Mouse (Mus musculus) embryonic facial prominence, embryonic 13.5 days (tissue): ENCODE data around the gene Ttc7. TPM values are rescaled to one million over a fixed set of nuclear protein-coding genes. Genes with fewer than 3 reads are reported as not detected.
A peak's percentile ranks its signal among the peaks of the same experiment; 100 is the strongest.

ENCODE experiments used
- ATAC-seq: fragments of 200-750 bp; cut with Nextera tagmentation; 2 replicates; pipeline ENCODE4 v1.8.0; 2017; ENCODE audit warnings: low read depth; ENCODE audit not compliant: insufficient number of reproducible peaks, insufficient read depth, low FRiP score, low TSS enrichment
- H3K27ac ChIP-seq: fragments of 300-500 bp; sonication (generic); 2 replicates; pipeline ENCODE4 v1.5.1; 2015; ENCODE audit warnings: moderate library complexity, mild to moderate bottlenecking, inconsistent platforms
- H3K27me3 ChIP-seq: fragments of 300-500 bp; sonication (generic); 2 replicates; pipeline ENCODE4 v1.6.1; 2015; ENCODE audit warnings: mild to moderate bottlenecking, inconsistent platforms
- H3K36me3 ChIP-seq: fragments of 300-500 bp; sonication (generic); 2 replicates; pipeline ENCODE4 v1.6.1; 2015; ENCODE audit warnings: mild to moderate bottlenecking, inconsistent platforms
- H3K4me1 ChIP-seq: fragments of 300-500 bp; sonication (generic); 2 replicates; pipeline ENCODE4 v1.6.1; 2015; ENCODE audit warnings: inconsistent platforms
- H3K4me2 ChIP-seq: fragments of 300-500 bp; sonication (generic); 2 replicates; pipeline ENCODE4 v1.6.1; 2015; ENCODE audit warnings: moderate library complexity, mild to moderate bottlenecking, inconsistent platforms
- H3K4me3 ChIP-seq: fragments of 300-500 bp; sonication (generic); 2 replicates; pipeline ENCODE4 v1.5.1; 2015; ENCODE audit warnings: mild to moderate bottlenecking, inconsistent platforms
- H3K9ac ChIP-seq: fragments of 300-500 bp; sonication (generic); 2 replicates; pipeline ENCODE4 v1.6.1; 2015; ENCODE audit warnings: mild to moderate bottlenecking, inconsistent platforms
- H3K9me3 ChIP-seq: fragments of 300-500 bp; sonication (generic); 2 replicates; pipeline ENCODE4 v1.6.1; 2016; ENCODE audit warnings: inconsistent platforms
- WGBS: fragments of 180-500 bp; shearing (Covaris S2); methylation state at CpG from one replicate; pipeline ENCODE4 v1.1.7; 2015; ENCODE audit warnings: mixed read lengths; 5-methylcytosine and 5-hydroxymethylcytosine counted together
- polyA plus RNA-seq: library from polyadenylated mRNA; unstranded; fragments of >200 nt; fragmentation: Nextera tagmentation; extraction: Ambion mirVana; gene quantifications from 2 replicates; pipeline ENCODE4 v1.2.1, GENCODE M21; 2015

The Ttc7 gene
- polyA plus RNA-seq, 1 experiment from 2014 or later, result 7.2 TPM

DNA sequence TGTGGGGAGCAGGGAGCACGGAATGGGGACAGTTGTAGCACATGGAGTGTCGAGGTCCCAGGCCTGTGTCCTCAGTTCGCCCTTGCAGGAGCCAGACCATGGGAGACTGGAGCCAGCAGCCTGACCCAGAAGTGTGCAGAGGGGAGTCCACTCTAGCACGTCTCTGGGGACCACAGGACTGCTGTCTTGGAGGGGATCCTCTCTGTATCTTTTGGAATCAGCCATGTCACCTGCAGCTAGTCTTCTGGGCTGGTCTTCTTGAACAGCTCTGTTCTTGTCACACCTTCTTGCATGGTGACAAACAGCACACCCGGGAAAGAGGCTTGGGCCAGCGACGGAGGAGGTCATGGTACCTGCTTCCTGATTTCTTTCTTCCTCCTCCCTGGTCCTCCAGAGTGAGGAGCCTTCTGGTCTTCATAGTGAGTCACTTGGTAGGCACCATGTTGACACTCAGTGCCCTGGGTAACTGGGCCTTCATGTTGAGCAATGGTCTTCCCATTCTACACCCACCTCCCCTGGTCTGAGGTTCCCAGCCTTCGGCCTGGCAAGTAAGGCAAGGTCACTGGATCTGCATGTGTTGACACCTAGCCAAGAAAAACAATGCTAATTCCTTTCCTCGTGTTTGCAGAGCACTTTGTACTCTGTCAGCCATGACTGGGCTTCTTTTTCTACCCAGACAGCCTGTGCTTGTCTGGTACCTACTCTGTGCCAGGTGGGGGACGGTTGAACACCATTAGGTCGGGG, 21.6 kb downstream of the Ttc7 start:
- Histone ChIP-seq H3K27me3 (no peaks in the 10 kb centered on the region), H3K9me3 (no peaks in the 10 kb centered on the region), H3K4me1 (peaks cover 6% of the 10 kb centered on the region), H3K9ac (no peak overlapping the region), H3K4me2 (no peak overlapping the region), H3K36me3 (no peaks in the 10 kb centered on the region), H3K4me3 (no peak overlapping the region), H3K27ac (no peak overlapping the region)
- no peak for ATAC-seq
- 84% methylated on average over 11 of the region's 11 CpGs for WGBS

- 87% methylated on average over 8 of the region's 8 CpGs for WGBS
- no peak overlapping the region for H3K4me2 ChIP-seq
- H3K9me3 ChIP-seq, result no peaks in the 10 kb centered on the region
- no peaks in the 10 kb centered on the region for H3K27me3 ChIP-seq
- H3K4me3 ChIP-seq, result no peak overlapping the region
- H3K9ac ChIP-seq, result no peak overlapping the region
- no peak for ATAC-seq
- H3K4me1 ChIP-seq, result peaks cover 4% of the 10 kb centered on the region; the same call in 1 of the 2 replicates
- H3K36me3 ChIP-seq, result no peaks in the 10 kb centered on the region
- H3K27ac ChIP-seq, result no peak overlapping the region
Measured at GRCm38 (mm10) chr17:87305065-87305464, 22.4 kb downstream of the Ttc7 start.

DNA sequence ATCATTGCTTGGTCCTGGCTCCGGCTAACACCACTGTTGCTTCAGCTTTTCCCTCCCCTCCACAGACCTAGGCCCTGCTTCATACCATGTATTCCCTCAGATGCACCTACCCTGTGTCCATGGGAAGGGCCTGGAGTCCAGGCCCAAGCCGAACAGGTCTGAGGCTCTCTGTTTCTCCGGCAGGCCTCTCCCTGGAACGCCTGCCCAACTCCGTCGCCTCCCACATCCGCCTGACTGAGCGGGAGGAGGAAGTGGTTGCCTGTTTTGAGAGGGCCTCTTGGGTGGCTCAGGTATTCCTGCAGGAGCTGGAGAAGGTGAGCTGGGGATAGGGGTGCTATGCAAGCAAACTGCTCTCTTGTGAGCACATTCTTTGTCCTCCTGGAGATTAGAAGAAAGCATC, 24.1 kb downstream of the Ttc7 start:
- Histone ChIP-seq H3K4me2 (no peak overlapping the region), H3K27me3 (no peaks in the 10 kb centered on the region), H3K4me1 (peaks cover 4% of the 10 kb centered on the region; the same call in 1 of the 2 replicates), H3K36me3 (no peaks in the 10 kb centered on the region), H3K27ac (no peak overlapping the region), H3K9ac (no peak overlapping the region), H3K9me3 (no peaks in the 10 kb centered on the region), H3K4me3 (no peak overlapping the region)
- WGBS, result 76% methylated on average over 8 of the region's 8 CpGs
- no peak for ATAC-seq

GRCm38 (mm10) chr17:87309073-87309788, 26.5 kb downstream of the Ttc7 start:
- no peaks in the 10 kb centered on the region for H3K9me3 ChIP-seq
- H3K9ac ChIP-seq, result no peak overlapping the region
- H3K4me1 ChIP-seq, result peaks cover 24% of the 10 kb centered on the region
- WGBS, result 70% methylated on average over 12 of the region's 12 CpGs
- no peaks in the 10 kb centered on the region for H3K27me3 ChIP-seq
- no peak overlapping the region for H3K4me2 ChIP-seq
- no peak for ATAC-seq
- H3K36me3 ChIP-seq, result no peaks in the 10 kb centered on the region
- no peak overlapping the region for H3K27ac ChIP-seq
- H3K4me3 ChIP-seq, result no peak overlapping the region

DNA sequence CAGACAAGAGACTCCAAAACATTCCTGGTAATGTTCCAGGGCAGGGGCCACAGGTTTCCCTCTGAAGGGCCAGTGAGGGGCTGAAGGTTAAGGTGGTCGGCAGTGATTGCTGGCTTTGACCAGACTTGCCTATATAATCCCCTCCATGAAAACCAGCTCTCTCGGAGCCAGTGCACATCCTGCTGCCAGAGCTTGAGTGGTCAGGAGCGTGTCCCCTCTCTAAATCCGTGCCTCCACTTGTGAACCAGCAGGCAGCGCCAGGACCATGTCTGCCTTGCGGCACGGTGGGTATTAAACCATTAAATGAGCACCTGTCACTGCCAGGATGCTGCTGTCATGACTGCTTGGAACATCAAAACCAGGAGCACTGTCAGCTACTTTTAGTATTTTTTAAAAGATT, 27.8 kb downstream of the Ttc7 start:
- ATAC-seq, result no peak
- no peak overlapping the region for H3K4me2 ChIP-seq
- H3K36me3 ChIP-seq, result no peaks in the 10 kb centered on the region
- H3K27me3 ChIP-seq, result no peaks in the 10 kb centered on the region
- H3K4me3 ChIP-seq, result no peak overlapping the region
- peaks cover 35% of the 10 kb centered on the region for H3K4me1 ChIP-seq
- H3K9me3 ChIP-seq, result no peaks in the 10 kb centered on the region
- WGBS, result 85% methylated on average over 7 of the region's 7 CpGs
- H3K27ac ChIP-seq, result no peak overlapping the region
- H3K9ac ChIP-seq, result no peak overlapping the region

DNA sequence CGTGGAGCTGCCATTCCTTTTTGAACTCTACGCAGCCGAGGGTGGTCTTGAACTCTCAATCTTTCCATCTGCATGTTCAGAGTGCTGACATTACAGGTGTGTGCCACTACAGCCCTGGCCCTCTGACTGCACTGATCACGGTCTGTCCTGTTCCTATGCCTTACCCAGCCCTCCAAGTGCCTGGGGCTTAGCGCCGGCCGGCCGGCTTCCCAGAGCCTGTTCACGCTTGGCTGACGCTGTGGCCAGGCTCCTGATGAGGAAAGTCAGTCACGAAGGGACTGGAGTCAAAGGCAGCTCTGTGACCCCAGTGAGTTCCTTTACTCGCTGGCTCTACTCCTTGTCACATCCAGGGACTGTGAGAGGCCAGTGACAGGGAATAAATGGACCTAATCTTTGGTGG, 29.7 kb downstream of the Ttc7 start:
- 30% methylated on average over 12 of the region's 12 CpGs for WGBS
- ATAC-seq, result no peak
- H3K4me2 ChIP-seq, result no peak overlapping the region

DNA sequence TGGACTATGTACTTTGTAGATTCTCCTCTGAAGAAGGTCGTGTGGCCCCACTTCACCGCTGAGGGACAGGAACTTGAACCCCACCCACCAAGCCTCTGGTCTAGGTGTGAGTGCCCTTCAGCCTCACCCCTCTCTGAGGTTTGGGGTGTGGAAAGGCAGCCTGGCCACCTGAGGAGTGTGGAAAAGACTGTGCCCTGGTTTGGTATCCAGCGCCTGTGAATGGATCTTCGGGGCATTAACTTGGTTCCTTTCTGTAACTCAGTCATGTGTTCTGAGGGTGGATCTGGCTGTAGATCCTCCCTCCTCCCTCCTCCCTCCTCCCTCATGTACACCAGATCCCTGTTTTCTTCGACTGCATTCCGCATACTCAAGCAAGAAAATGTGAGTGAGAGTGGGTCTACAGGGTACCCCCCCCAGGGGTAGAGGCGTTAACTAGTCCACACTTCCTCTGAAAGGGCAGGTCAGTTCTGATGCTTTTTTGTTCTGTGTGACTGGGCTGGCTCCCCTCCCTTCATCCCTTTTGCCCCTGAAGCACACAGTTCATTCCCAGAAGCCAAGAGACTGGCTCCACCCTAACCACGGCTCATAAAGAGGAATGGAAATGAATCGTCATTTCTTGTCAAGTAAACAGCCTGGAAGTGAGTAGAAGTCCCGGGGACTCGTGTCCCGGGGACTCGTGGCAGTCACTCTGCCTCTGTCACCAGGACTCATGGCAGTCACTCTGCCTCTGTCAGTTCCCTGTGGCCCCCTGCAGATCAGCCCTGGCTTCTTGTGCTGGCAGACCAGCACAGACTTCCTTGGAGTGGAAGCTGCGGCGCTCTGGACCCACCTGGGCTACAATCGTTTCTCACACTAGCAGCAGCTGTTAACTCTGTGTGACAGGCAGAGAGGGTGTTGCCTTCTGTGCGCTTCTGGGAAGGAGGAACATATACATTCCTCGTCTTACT, 30.5 kb downstream of the Ttc7 start:
- WGBS, result 38% methylated on average over 18 of the region's 18 CpGs
- ATAC-seq, result no peak
- Histone ChIP-seq H3K27ac (peak overlapping the region; percentile 48; the same call in 1 of the 2 replicates), H3K36me3 (no peaks in the 10 kb centered on the region), H3K4me3 (no peak overlapping the region), H3K9me3 (no peaks in the 10 kb centered on the region), H3K4me1 (peaks cover 31% of the 10 kb centered on the region), H3K4me2 (peak overlapping the region; percentile 18; the same call in 1 of the 2 replicates), H3K9ac (peak overlapping the region; percentile 36; the same call in 1 of the 2 replicates), H3K27me3 (peaks cover 6% of the 10 kb centered on the region; the same call in 1 of the 2 replicates)

More for the DNA sequence above, 29.7 kb downstream of the Ttc7 start:
- H3K9ac ChIP-seq, result no peak overlapping the region
- peaks cover 6% of the 10 kb centered on the region; the same call in 1 of the 2 replicates for H3K27me3 ChIP-seq
- H3K4me1 ChIP-seq, result peaks cover 31% of the 10 kb centered on the region
- H3K4me3 ChIP-seq, result no peak overlapping the region
- H3K36me3 ChIP-seq, result no peaks in the 10 kb centered on the region
- H3K27ac ChIP-seq, result no peak overlapping the region
- no peaks in the 10 kb centered on the region for H3K9me3 ChIP-seq

DNA sequence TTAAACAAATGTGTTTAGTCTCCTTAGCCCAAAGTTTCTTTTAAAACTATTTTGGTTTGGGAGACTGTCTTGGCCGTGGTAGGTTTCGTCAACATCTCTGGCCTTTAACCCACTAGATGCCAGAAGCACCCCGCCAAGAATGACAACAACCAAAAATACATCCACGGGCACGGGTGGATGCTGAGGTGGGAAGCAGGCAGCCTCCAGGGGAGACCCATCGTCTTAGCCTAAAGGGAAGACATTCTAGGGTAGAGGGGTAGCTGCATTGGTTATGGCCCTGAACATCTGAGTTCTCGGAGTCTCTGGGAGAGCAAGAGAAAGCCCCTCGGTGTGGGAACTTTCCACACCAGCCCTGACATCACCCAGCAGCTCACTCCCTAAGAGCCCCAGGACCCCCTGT, 31.4 kb downstream of the Ttc7 start:
- H3K4me2 ChIP-seq, result no peak overlapping the region
- H3K36me3 ChIP-seq, result no peaks in the 10 kb centered on the region
- H3K9ac ChIP-seq, result no peak overlapping the region
- peaks cover 31% of the 10 kb centered on the region for H3K4me1 ChIP-seq
- ATAC-seq, result no peak
- 72% methylated on average over 8 of the region's 8 CpGs for WGBS
- peaks cover 6% of the 10 kb centered on the region; the same call in 1 of the 2 replicates for H3K27me3 ChIP-seq
- H3K4me3 ChIP-seq, result no peak overlapping the region
- H3K27ac ChIP-seq, result 0 out of 2 replicates have a peak overlapping the region, but pooled peaks have one; percentile 48
- H3K9me3 ChIP-seq, result no peaks in the 10 kb centered on the region

DNA sequence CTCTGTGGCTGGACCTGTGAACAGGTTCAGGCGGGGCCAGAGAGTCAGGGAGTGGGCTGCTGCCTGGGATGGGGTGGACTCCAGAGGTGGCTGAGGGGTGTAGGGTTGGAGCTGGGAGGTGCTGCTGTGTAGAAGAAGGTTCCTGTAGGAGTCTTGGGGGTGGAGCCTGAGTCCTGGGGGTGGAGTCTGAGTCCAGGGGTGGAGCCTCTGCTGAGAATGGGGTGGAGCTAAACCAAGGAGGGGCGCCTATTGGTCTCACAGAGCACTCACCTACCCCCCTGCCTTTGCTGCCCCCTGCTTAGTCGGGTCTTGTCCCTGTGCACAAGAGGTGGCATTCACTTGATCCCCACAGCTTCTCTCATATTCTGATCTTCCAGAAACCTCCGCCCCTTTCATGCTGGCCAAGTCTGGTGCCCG, 31.9 kb downstream of the Ttc7 start:
- no peaks in the 10 kb centered on the region for H3K9me3 ChIP-seq
- H3K27me3 ChIP-seq, result peaks cover 6% of the 10 kb centered on the region; the same call in 1 of the 2 replicates
- H3K36me3 ChIP-seq, result no peaks in the 10 kb centered on the region
- H3K4me2 ChIP-seq, result peak overlapping the region; percentile 41
- 45% methylated on average over 5 of the region's 5 CpGs for WGBS
- peaks cover 31% of the 10 kb centered on the region for H3K4me1 ChIP-seq
- 0 out of 2 replicates have a peak, but pooled peaks have one; percentile 40 for ATAC-seq
- no peak overlapping the region for H3K27ac ChIP-seq
- H3K9ac ChIP-seq, result no peak overlapping the region
- H3K4me3 ChIP-seq, result 0 out of 2 replicates have a peak overlapping the region, but pooled peaks have one; percentile 3

- Histone ChIP-seq H3K27me3 (peaks cover 6% of the 10 kb centered on the region; the same call in 1 of the 2 replicates), H3K4me2 (peak overlapping the region; percentile 41), H3K4me3 (0 out of 2 replicates have a peak overlapping the region, but pooled peaks have one; percentile 3), H3K9me3 (no peaks in the 10 kb centered on the region), H3K9ac (no peak overlapping the region), H3K27ac (no peak overlapping the region), H3K36me3 (no peaks in the 10 kb centered on the region), H3K4me1 (peaks cover 31% of the 10 kb centered on the region)
- ATAC-seq, result 0 out of 2 replicates have a peak, but pooled peaks have one; percentile 38
- 6% methylated on average over 9 of the region's 9 CpGs for WGBS
Measured at GRCm38 (mm10) chr17:87315021-87315531, 32.4 kb downstream of the Ttc7 start.
